Mouse (Mus musculus): ENCODE results near the gene 4930544D05Rik. TPM values are rescaled to one million over a fixed set of nuclear protein-coding genes. Genes with fewer than 3 reads are reported as not detected.
A peak's percentile ranks its signal among the peaks of the same experiment; 100 is the strongest.

Gene 4930544D05Rik
- polyA plus RNA-seq, 1 experiment, result not detected

DNA sequence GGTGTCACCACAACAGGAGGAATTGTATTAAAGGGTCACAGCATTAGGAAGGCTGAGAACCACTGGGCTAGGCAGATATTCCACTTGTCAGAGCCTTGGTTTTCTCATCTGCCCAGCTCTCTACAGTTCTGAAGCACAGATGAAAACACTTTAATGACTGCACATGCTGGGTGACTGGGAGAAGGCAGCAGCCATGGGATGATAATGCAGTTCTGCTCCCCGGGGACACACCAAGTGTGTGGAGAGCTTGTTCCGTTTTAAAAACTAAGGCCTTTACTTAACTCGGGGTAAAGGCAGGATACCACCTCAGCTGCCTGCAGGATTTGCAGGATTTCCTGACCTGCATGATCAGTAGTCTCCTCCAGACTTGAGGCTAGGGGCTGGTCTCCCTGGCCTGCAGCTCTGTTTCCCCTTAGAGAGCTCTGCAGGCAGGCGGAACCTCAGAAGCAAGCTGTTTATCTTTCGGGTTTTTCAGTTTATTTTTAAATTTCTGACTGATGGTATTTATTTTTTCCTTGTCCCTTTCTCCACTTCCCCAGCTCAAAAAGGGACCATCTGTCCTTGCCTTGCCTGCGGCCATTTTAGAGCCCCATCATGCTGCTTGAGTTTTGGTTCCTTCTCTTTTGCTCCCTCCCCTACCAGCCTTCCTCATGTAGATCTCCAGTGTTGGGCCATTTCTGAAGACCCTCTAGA is 32.5 kb upstream of the 4930544D05Rik start:
- no peak overlapping the region for H3K4me3 ChIP-seq (ENCODE audit: low read depth, low read length)
- peaks cover under 1% of the 10 kb centered on the region for H3K4me1 ChIP-seq (ENCODE audit: control insufficient read depth, insufficient read depth, low read length)
- no peaks in the 10 kb centered on the region for H3K27me3 ChIP-seq (ENCODE audit: control insufficient read depth, insufficient read depth, low read length, poor library complexity, severe bottlenecking)
- no peak overlapping the region for H3K9ac ChIP-seq (ENCODE audit: low read depth, poor library complexity, severe bottlenecking)
- TF ChIP-seq EP300 (IDR thresholded peaks at IDR 0.05; ENCODE audit: insufficient read depth, low read depth, low read length) (no peak), POLR2A (IDR thresholded peaks at IDR 0.05; ENCODE audit: insufficient read depth, low read length) (no peak), CTCF (IDR thresholded peaks at IDR 0.05; ENCODE audit: low read depth, low read length) (no peak)
- H3K36me3 ChIP-seq (ENCODE audit: control insufficient read depth, insufficient read depth, low read length, poor library complexity, severe bottlenecking), result no peaks in the 10 kb centered on the region
- H3K9me3 ChIP-seq (replicated peaks; ENCODE audit: control insufficient read depth, insufficient read depth, low read length, poor library complexity, severe bottlenecking), result no peaks in the 10 kb centered on the region
- H3K27ac ChIP-seq (ENCODE audit: insufficient read depth, low read length), result no peak overlapping the region

DNA sequence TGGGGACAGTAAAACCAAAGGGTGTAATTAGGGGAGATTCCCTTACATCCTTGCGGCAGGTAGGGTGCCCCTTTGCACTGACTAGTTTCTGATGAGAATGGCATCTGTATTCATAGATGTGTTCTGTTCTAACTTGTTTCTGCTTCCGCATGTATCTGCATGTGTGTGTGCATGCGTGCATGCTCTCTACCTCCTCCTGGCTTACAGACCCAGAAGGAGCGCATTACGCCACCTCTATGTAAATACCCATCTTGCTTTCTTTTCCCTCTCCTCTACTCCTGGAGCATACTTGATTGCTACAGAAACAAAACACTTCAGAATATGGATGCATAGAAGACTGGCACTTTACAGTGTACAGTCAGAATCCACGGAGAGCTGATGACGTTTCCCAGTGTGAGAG is 31.9 kb upstream of the 4930544D05Rik start:
- no peaks in the 10 kb centered on the region for H3K36me3 ChIP-seq (ENCODE audit: control insufficient read depth, insufficient read depth, low read length, poor library complexity, severe bottlenecking)
- no peak overlapping the region for H3K4me3 ChIP-seq (ENCODE audit: low read depth, low read length)
- TF ChIP-seq CTCF (IDR thresholded peaks at IDR 0.05; ENCODE audit: low read depth, low read length), result no peak
- no peak for TF ChIP-seq EP300 (IDR thresholded peaks at IDR 0.05; ENCODE audit: insufficient read depth, low read depth, low read length)
- TF ChIP-seq POLR2A (IDR thresholded peaks at IDR 0.05; ENCODE audit: insufficient read depth, low read length), result no peak
- no peaks in the 10 kb centered on the region for H3K27me3 ChIP-seq (ENCODE audit: control insufficient read depth, insufficient read depth, low read length, poor library complexity, severe bottlenecking)
- no peaks in the 10 kb centered on the region for H3K9me3 ChIP-seq (replicated peaks; ENCODE audit: control insufficient read depth, insufficient read depth, low read length, poor library complexity, severe bottlenecking)
- H3K4me1 ChIP-seq (ENCODE audit: control insufficient read depth, insufficient read depth, low read length), result no peaks in the 10 kb centered on the region
- no peak overlapping the region for H3K27ac ChIP-seq (ENCODE audit: insufficient read depth, low read length)
- no peak overlapping the region for H3K9ac ChIP-seq (ENCODE audit: low read depth, poor library complexity, severe bottlenecking)

DNA sequence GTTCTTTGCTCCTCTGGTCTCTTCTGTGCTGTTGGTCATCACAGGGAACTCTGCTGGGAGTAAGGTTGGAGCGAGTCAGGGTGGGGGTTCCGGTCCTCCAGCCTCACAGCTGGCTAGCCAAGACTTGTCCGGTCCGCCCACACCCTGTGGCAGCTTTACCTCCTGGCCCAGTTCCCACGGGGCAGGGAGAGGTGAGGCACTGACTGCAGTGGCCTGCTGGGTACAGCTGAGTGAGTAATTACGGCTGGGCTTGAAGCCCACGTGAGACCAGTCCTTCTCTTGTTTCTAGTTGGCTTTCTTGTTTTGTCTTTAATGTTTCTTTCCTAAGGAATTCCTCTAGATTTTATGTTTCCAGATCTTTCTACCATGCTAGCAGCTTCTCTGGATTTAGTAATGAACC is 30.2 kb upstream of the 4930544D05Rik start:
- H3K9ac ChIP-seq (ENCODE audit: low read depth, poor library complexity, severe bottlenecking), result 0 out of 2 replicates have a peak overlapping the region, but pooled peaks have one; percentile 27
- no peaks in the 10 kb centered on the region for H3K4me1 ChIP-seq (ENCODE audit: control insufficient read depth, insufficient read depth, low read length)
- H3K27ac ChIP-seq (ENCODE audit: insufficient read depth, low read length), result peak overlapping the region; percentile 4; the same call in 1 of the 2 replicates
- H3K36me3 ChIP-seq (ENCODE audit: control insufficient read depth, insufficient read depth, low read length, poor library complexity, severe bottlenecking), result no peaks in the 10 kb centered on the region
- no peak overlapping the region for H3K4me3 ChIP-seq (ENCODE audit: low read depth, low read length)
- 0 out of 2 replicates have a peak, but pooled peaks have one; percentile 16 for TF ChIP-seq EP300 (IDR thresholded peaks at IDR 0.05; ENCODE audit: insufficient read depth, low read depth, low read length)
- TF ChIP-seq CTCF (IDR thresholded peaks at IDR 0.05; ENCODE audit: low read depth, low read length), result no peak
- TF ChIP-seq POLR2A (IDR thresholded peaks at IDR 0.05; ENCODE audit: insufficient read depth, low read length), result no peak
- no peaks in the 10 kb centered on the region for H3K27me3 ChIP-seq (ENCODE audit: control insufficient read depth, insufficient read depth, low read length, poor library complexity, severe bottlenecking)
- H3K9me3 ChIP-seq (replicated peaks; ENCODE audit: control insufficient read depth, insufficient read depth, low read length, poor library complexity, severe bottlenecking), result no peaks in the 10 kb centered on the region

DNA sequence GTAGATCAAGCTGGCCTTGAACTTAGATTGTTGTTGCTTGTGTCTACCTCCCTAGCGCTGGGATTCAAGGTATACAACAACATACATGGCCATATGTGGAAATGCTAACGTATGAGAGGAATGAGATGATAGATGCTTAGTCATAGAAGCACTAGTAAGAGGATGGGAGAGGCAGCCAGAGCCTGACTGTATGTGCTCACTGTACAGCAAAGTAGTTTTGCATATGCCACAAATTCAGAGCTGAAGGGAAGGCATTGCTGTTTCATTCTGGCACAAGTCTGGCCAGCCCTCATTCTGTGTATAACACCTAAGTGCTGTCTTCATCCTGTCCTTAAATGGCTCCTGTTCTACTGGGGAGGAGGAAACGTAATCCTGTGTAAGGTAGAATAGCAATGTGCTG is 29.4 kb upstream of the 4930544D05Rik start:
- 0 out of 2 replicates have a peak overlapping the region, but pooled peaks have one; percentile 20 for H3K27ac ChIP-seq (ENCODE audit: insufficient read depth, low read length)
- no peaks in the 10 kb centered on the region for H3K36me3 ChIP-seq (ENCODE audit: control insufficient read depth, insufficient read depth, low read length, poor library complexity, severe bottlenecking)
- no peak for TF ChIP-seq EP300 (IDR thresholded peaks at IDR 0.05; ENCODE audit: insufficient read depth, low read depth, low read length)
- no peak for TF ChIP-seq POLR2A (IDR thresholded peaks at IDR 0.05; ENCODE audit: insufficient read depth, low read length)
- TF ChIP-seq CTCF (IDR thresholded peaks at IDR 0.05; ENCODE audit: low read depth, low read length), result no peak
- no peak overlapping the region for H3K9ac ChIP-seq (ENCODE audit: low read depth, poor library complexity, severe bottlenecking)
- H3K4me1 ChIP-seq (ENCODE audit: control insufficient read depth, insufficient read depth, low read length), result no peaks in the 10 kb centered on the region
- no peak overlapping the region for H3K4me3 ChIP-seq (ENCODE audit: low read depth, low read length)
- H3K27me3 ChIP-seq (ENCODE audit: control insufficient read depth, insufficient read depth, low read length, poor library complexity, severe bottlenecking), result no peaks in the 10 kb centered on the region
- no peaks in the 10 kb centered on the region for H3K9me3 ChIP-seq (replicated peaks; ENCODE audit: control insufficient read depth, insufficient read depth, low read length, poor library complexity, severe bottlenecking)

DNA sequence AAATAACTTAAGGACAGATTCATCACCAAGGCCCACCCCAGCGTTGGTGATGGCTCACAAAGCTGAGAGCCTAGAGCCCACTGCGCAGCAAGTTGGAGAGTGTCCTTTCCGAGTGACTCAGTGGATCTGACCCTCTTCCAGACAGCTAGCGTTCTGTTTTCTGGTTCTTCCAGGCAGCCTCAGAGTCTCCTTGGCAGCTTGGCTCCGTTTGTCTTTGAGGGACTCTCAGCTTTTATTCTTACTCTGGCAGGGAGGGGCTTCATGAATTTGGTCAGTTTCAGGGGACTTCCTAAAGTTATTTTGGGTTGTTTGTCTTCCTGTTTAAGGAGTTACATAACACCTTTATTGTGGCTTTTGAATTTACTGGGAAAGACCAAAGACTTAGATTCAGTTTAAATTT is 28.7 kb upstream of the 4930544D05Rik start:
- H3K4me1 ChIP-seq (ENCODE audit: control insufficient read depth, insufficient read depth, low read length), result no peaks in the 10 kb centered on the region
- no peaks in the 10 kb centered on the region for H3K9me3 ChIP-seq (replicated peaks; ENCODE audit: control insufficient read depth, insufficient read depth, low read length, poor library complexity, severe bottlenecking)
- H3K9ac ChIP-seq (ENCODE audit: low read depth, poor library complexity, severe bottlenecking), result no peak overlapping the region
- no peaks in the 10 kb centered on the region for H3K27me3 ChIP-seq (ENCODE audit: control insufficient read depth, insufficient read depth, low read length, poor library complexity, severe bottlenecking)
- no peak for TF ChIP-seq CTCF (IDR thresholded peaks at IDR 0.05; ENCODE audit: low read depth, low read length)
- TF ChIP-seq POLR2A (IDR thresholded peaks at IDR 0.05; ENCODE audit: insufficient read depth, low read length), result no peak
- no peak for TF ChIP-seq EP300 (IDR thresholded peaks at IDR 0.05; ENCODE audit: insufficient read depth, low read depth, low read length)
- H3K4me3 ChIP-seq (ENCODE audit: low read depth, low read length), result no peak overlapping the region
- H3K27ac ChIP-seq (ENCODE audit: insufficient read depth, low read length), result no peak overlapping the region
- no peaks in the 10 kb centered on the region for H3K36me3 ChIP-seq (ENCODE audit: control insufficient read depth, insufficient read depth, low read length, poor library complexity, severe bottlenecking)

DNA sequence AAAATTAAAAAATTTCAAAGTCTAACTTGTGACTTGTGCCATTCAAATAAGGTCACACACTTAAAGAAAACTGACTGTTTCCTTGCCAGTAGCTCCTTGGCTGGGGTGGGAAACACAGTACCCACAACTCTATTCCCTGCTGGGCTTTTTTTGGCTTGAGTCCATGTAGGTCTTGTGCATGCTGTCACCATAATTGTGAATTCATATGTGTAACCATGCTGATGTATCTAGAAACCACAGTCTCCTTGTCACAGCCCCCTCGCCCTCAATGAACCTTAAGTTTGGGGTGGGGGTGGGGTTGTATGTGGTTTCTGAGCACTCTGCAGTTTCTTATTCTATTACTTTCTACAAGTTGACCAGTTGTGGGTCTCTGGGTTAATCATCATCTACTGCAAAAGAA is 23.9 kb upstream of the 4930544D05Rik start:
- H3K27ac ChIP-seq (ENCODE audit: insufficient read depth, low read length), result no peak overlapping the region
- H3K9ac ChIP-seq (ENCODE audit: low read depth, poor library complexity, severe bottlenecking), result no peak overlapping the region
- no peak overlapping the region for H3K4me3 ChIP-seq (ENCODE audit: low read depth, low read length)
- H3K27me3 ChIP-seq (ENCODE audit: control insufficient read depth, insufficient read depth, low read length, poor library complexity, severe bottlenecking), result no peaks in the 10 kb centered on the region
- no peaks in the 10 kb centered on the region for H3K36me3 ChIP-seq (ENCODE audit: control insufficient read depth, insufficient read depth, low read length, poor library complexity, severe bottlenecking)
- H3K9me3 ChIP-seq (replicated peaks; ENCODE audit: control insufficient read depth, insufficient read depth, low read length, poor library complexity, severe bottlenecking), result no peaks in the 10 kb centered on the region
- H3K4me1 ChIP-seq (ENCODE audit: control insufficient read depth, insufficient read depth, low read length), result no peaks in the 10 kb centered on the region
- TF ChIP-seq CTCF (IDR thresholded peaks at IDR 0.05; ENCODE audit: low read depth, low read length), result no peak
- no peak for TF ChIP-seq POLR2A (IDR thresholded peaks at IDR 0.05; ENCODE audit: insufficient read depth, low read length)
- no peak for TF ChIP-seq EP300 (IDR thresholded peaks at IDR 0.05; ENCODE audit: insufficient read depth, low read depth, low read length)

Measured in ES-Bruce4 (cell line).